Mouse (Mus musculus): Measurements from ENCODE around the gene Arcn1. TPM values are rescaled to one million over a fixed set of nuclear protein-coding genes. Genes with fewer than 3 reads are reported as not detected.

Arcn1 gene
- polyA plus RNA-seq, 1 experiment from 2014 or later, result 154 TPM

Other genes starting within 250 kb of the Arcn1 start
- not detected in 2 replicates for gene Cxcr5, start 206.0 kb downstream of the Arcn1 start, polyA plus RNA-seq (2016; fragmentation: Nextera tagmentation; extraction: Ambion mirVana)
- gene Ddx6, start 163.0 kb downstream of the Arcn1 start, polyA plus RNA-seq (2016; fragmentation: Nextera tagmentation; extraction: Ambion mirVana), result 16.8 and 21.0 TPM in 2 replicates
- gene Treh, start 94.6 kb downstream of the Arcn1 start, polyA plus RNA-seq (2016; fragmentation: Nextera tagmentation; extraction: Ambion mirVana), result not detected in 2 replicates
- 45.4 and 49.5 TPM in 2 replicates for gene Phldb1, start 32.6 kb downstream of the Arcn1 start, polyA plus RNA-seq (2016; fragmentation: Nextera tagmentation; extraction: Ambion mirVana)
- gene Ift46, start 63 bp upstream of the Arcn1 start, polyA plus RNA-seq (2016; fragmentation: Nextera tagmentation; extraction: Ambion mirVana), result 124 and 152 TPM in 2 replicates
- 2.6 and 3.2 TPM in 2 replicates for gene Tmem25, start 31.5 kb upstream of the Arcn1 start, polyA plus RNA-seq (2016; fragmentation: Nextera tagmentation; extraction: Ambion mirVana)
- 0.75 TPM in 1 of 2 replicates, not detected in the other for gene Ttc36, start 35.2 kb upstream of the Arcn1 start, polyA plus RNA-seq (2016; fragmentation: Nextera tagmentation; extraction: Ambion mirVana)
- 11.8 and 18.2 TPM in 2 replicates for gene Kmt2a, start 113.5 kb upstream of the Arcn1 start, polyA plus RNA-seq (2016; fragmentation: Nextera tagmentation; extraction: Ambion mirVana)
- gene Atp5l, start 152.9 kb upstream of the Arcn1 start, polyA plus RNA-seq (2016; fragmentation: Nextera tagmentation; extraction: Ambion mirVana), result 599 and 650 TPM in 2 replicates
- gene Ube4a, start 197.8 kb upstream of the Arcn1 start, polyA plus RNA-seq (2016; fragmentation: Nextera tagmentation; extraction: Ambion mirVana), result 22.7 and 25.0 TPM in 2 replicates
- 0.31 TPM in 1 of 2 replicates, not detected in the other for gene Cd3g, start 212.6 kb upstream of the Arcn1 start, polyA plus RNA-seq (2016; fragmentation: Nextera tagmentation; extraction: Ambion mirVana)
- not detected in 2 replicates for gene Cd3d, start 213.9 kb upstream of the Arcn1 start, polyA plus RNA-seq (2016; fragmentation: Nextera tagmentation; extraction: Ambion mirVana)
- gene Cd3e, start 241.8 kb upstream of the Arcn1 start, polyA plus RNA-seq (2016; fragmentation: Nextera tagmentation; extraction: Ambion mirVana), result not detected in 2 replicates

Data from hindbrain, embryonic 10.5 days (tissue).